8 mouse cellular contexts compared by ENCODE assay signal in genomic region chr9:36768156-36769047, GRCm38 (mm10). TPM values are rescaled to one million over a fixed set of nuclear protein-coding genes. Genes with fewer than 3 reads are reported as not detected.
A peak's percentile ranks its signal among the peaks of the same experiment; 100 is the strongest.
DNase-seq lines count a peak whose midpoint lies in the region; ATAC-seq lines count a peak whose summit lies in the region.

No protein-coding gene starts in this region.

- DNase-seq in left cerebral cortex, adult 18-20 months (ENCODE audit: low spot score in 2 of 2) = peak; percentile 30 to 43
- DNase-seq in left cerebral cortex, postnatal 25 days (ENCODE audit: low spot score in 2 of 2) = no peak
- DNase-seq in hindbrain, embryonic 14.5 days (ENCODE audit: low spot score) = peak; percentile 24
- peak; percentile 61 for DNase-seq in ovary, postnatal 36 days (ENCODE audit: low spot score)
- DNase-seq in urinary bladder, postnatal 25 days (ENCODE audit: low spot score) = peak; percentile 38

- H3K27me3 ChIP-seq in forebrain, embryonic 15.5 days = no peaks in the 10 kb centered on the region
- H3K27me3 ChIP-seq in hindbrain, embryonic 14.5 days (ENCODE audit: control insufficient read depth, insufficient read depth, low read length) = no peaks in the 10 kb centered on the region
- H3K27me3 ChIP-seq in liver, embryonic 15.5 days = no peaks in the 10 kb centered on the region

- ATAC-seq in forebrain, embryonic 15.5 days (replicated peaks) = peak; percentile 3
- ATAC-seq in hindbrain, embryonic 14.5 days (ENCODE audit: low FRiP score) = 0 out of 2 replicates have a peak, but pooled peaks have one; percentile 0
- ATAC-seq in liver, embryonic 15.5 days (ENCODE audit: insufficient read depth) = peak; percentile 37

- peak overlapping the region; percentile 90 for H3K27ac ChIP-seq in brown adipose tissue, adult 24 weeks (replicated peaks; ENCODE audit: low read depth, low read length)
- H3K27ac ChIP-seq in forebrain, embryonic 15.5 days (replicated peaks) = peak overlapping the region; percentile 80
- H3K27ac ChIP-seq in hindbrain, embryonic 14.5 days = peak overlapping the region; percentile 83
- H3K27ac ChIP-seq in liver, embryonic 15.5 days (replicated peaks) = peak overlapping the region; percentile 96

- intact Hi-C loops in left cerebral cortex, postnatal 25 days (cut with DNase I) = no loop called here

- peak overlapping the region; percentile 68 for H3K9ac ChIP-seq in forebrain, embryonic 15.5 days (replicated peaks)
- peak overlapping the region; percentile 73 for H3K9ac ChIP-seq in hindbrain, embryonic 14.5 days
- peak overlapping the region; percentile 81 for H3K9ac ChIP-seq in liver, embryonic 15.5 days

- H3K9me3 ChIP-seq in forebrain, embryonic 15.5 days = no peaks in the 10 kb centered on the region
- H3K9me3 ChIP-seq in hindbrain, embryonic 14.5 days (ENCODE audit: control insufficient read depth, low read length) = no peaks in the 10 kb centered on the region
- no peaks in the 10 kb centered on the region for H3K9me3 ChIP-seq in liver, embryonic 15.5 days (replicated peaks)

- WGBS in forebrain, embryonic 15.5 days = 14% methylated on average over 25 of the region's 25 CpGs
- 14% methylated on average over 25 of the region's 25 CpGs for WGBS in hindbrain, embryonic 14.5 days
- 4% methylated on average over 25 of the region's 25 CpGs for WGBS in liver, embryonic 15.5 days (ENCODE audit: insufficient replicate concordance)

- H3K4me3 ChIP-seq in brown adipose tissue, adult 24 weeks (ENCODE audit: insufficient read depth, low read depth, low read length) = peak overlapping the region; percentile 69
- peak overlapping the region; percentile 82 for H3K4me3 ChIP-seq in forebrain, embryonic 15.5 days
- H3K4me3 ChIP-seq in hindbrain, embryonic 14.5 days (replicated peaks; ENCODE audit: low read length) = peak overlapping the region; percentile 60
- H3K4me3 ChIP-seq in liver, embryonic 15.5 days (replicated peaks) = peak overlapping the region; percentile 100

- peaks cover 5% of the 10 kb centered on the region; the same call in 1 of the 2 replicates for H3K4me1 ChIP-seq in brown adipose tissue, adult 24 weeks (ENCODE audit: control insufficient read depth, insufficient read depth, insufficient read length, low read length)
- H3K4me1 ChIP-seq in forebrain, embryonic 15.5 days = peaks cover 23% of the 10 kb centered on the region
- H3K4me1 ChIP-seq in hindbrain, embryonic 14.5 days (replicated peaks; ENCODE audit: control insufficient read depth, insufficient read depth, low read length) = peaks cover 17% of the 10 kb centered on the region; the same call in 1 of the 2 replicates
- peaks cover 22% of the 10 kb centered on the region for H3K4me1 ChIP-seq in liver, embryonic 15.5 days (replicated peaks)

- H3K36me3 ChIP-seq in forebrain, embryonic 15.5 days = peaks cover 13% of the 10 kb centered on the region
- peaks cover 15% of the 10 kb centered on the region for H3K36me3 ChIP-seq in hindbrain, embryonic 14.5 days (replicated peaks; ENCODE audit: control insufficient read depth, insufficient read depth)
- peaks cover 14% of the 10 kb centered on the region for H3K36me3 ChIP-seq in liver, embryonic 15.5 days (replicated peaks)

- H3K4me2 ChIP-seq in forebrain, embryonic 15.5 days (replicated peaks) = peak overlapping the region; percentile 79
- peak overlapping the region; percentile 78 for H3K4me2 ChIP-seq in hindbrain, embryonic 14.5 days (replicated peaks)
- H3K4me2 ChIP-seq in liver, embryonic 15.5 days = peak overlapping the region; percentile 82

RNA-seq across cellular contexts. Expression of gene Stt3a, which starts 0.9 kb away (rescaled TPM):
- 10 to 100 TPM; 73.9 to 77.3 TPM for total RNA-seq in left cerebral cortex, adult 18-20 months (2021)
- total RNA-seq in left cerebral cortex, postnatal 25 days (2021) = 10 to 100 TPM; 73.8 to 75.8 TPM
- polyA plus RNA-seq in brown adipose tissue, adult 24 weeks (2012; ENCODE audit: insufficient read depth, insufficient read length, missing spikeins) = 58.3 and 83.2 TPM in 2 replicates
- 102 and 106 TPM in 2 replicates for polyA plus RNA-seq in forebrain, embryonic 15.5 days (2015; fragmentation: Nextera tagmentation; extraction: Ambion mirVana)
- polyA plus RNA-seq in hindbrain, embryonic 14.5 days (2014; fragmentation: Nextera tagmentation; extraction: Ambion mirVana) = 79.8 and 95.3 TPM in 2 replicates
- 173 and 182 TPM in 2 replicates for polyA plus RNA-seq in liver, embryonic 15.5 days (2015; fragmentation: Nextera tagmentation; extraction: Ambion mirVana)

RNA-seq across cellular contexts. Expression of gene Ei24, which starts 28.8 kb away (rescaled TPM):
- total RNA-seq in left cerebral cortex, adult 18-20 months (2021) = 100 to 1,000 TPM; 107 to 120 TPM
- 100 to 1,000 TPM; 108 to 118 TPM for total RNA-seq in left cerebral cortex, postnatal 25 days (2021)
- 81.5 and 85.9 TPM in 2 replicates for polyA plus RNA-seq in brown adipose tissue, adult 24 weeks (2012; ENCODE audit: insufficient read depth, insufficient read length, missing spikeins)
- polyA plus RNA-seq in forebrain, embryonic 15.5 days (2015; fragmentation: Nextera tagmentation; extraction: Ambion mirVana) = 117 and 126 TPM in 2 replicates
- polyA plus RNA-seq in hindbrain, embryonic 14.5 days (2014; fragmentation: Nextera tagmentation; extraction: Ambion mirVana) = 73.6 and 88.3 TPM in 2 replicates
- 25.2 and 27.1 TPM in 2 replicates for polyA plus RNA-seq in liver, embryonic 15.5 days (2015; fragmentation: Nextera tagmentation; extraction: Ambion mirVana)

RNA-seq across cellular contexts. Expression of gene Chek1, which starts 41.5 kb away (rescaled TPM):
- total RNA-seq in left cerebral cortex, adult 18-20 months (2021) = 1 to 10 TPM; 2.1 to 3.2 TPM
- 1 to 10 TPM; 2.1 to 2.4 TPM for total RNA-seq in left cerebral cortex, postnatal 25 days (2021)
- polyA plus RNA-seq in brown adipose tissue, adult 24 weeks (2012; ENCODE audit: insufficient read depth, insufficient read length, missing spikeins) = 2.8 TPM in 1 of 2 replicates, not detected in the other
- polyA plus RNA-seq in forebrain, embryonic 15.5 days (2015; fragmentation: Nextera tagmentation; extraction: Ambion mirVana) = 18.7 and 19.1 TPM in 2 replicates
- 8.8 and 9.2 TPM in 2 replicates for polyA plus RNA-seq in hindbrain, embryonic 14.5 days (2014; fragmentation: Nextera tagmentation; extraction: Ambion mirVana)
- 13.2 and 16.9 TPM in 2 replicates for polyA plus RNA-seq in liver, embryonic 15.5 days (2015; fragmentation: Nextera tagmentation; extraction: Ambion mirVana)

RNA-seq across cellular contexts. Expression of gene Fez1, which starts 53.3 kb away (rescaled TPM):
- total RNA-seq in left cerebral cortex, adult 18-20 months (2021) = 100 to 1,000 TPM; 260 to 266 TPM
- total RNA-seq in left cerebral cortex, postnatal 25 days (2021) = 100 to 1,000 TPM; 286 to 301 TPM
- 1.9 and 4.8 TPM in 2 replicates for polyA plus RNA-seq in brown adipose tissue, adult 24 weeks (2012; ENCODE audit: insufficient read depth, insufficient read length, missing spikeins)
- 671 and 696 TPM in 2 replicates for polyA plus RNA-seq in forebrain, embryonic 15.5 days (2015; fragmentation: Nextera tagmentation; extraction: Ambion mirVana)
- polyA plus RNA-seq in hindbrain, embryonic 14.5 days (2014; fragmentation: Nextera tagmentation; extraction: Ambion mirVana) = 549 and 551 TPM in 2 replicates
- polyA plus RNA-seq in liver, embryonic 15.5 days (2015; fragmentation: Nextera tagmentation; extraction: Ambion mirVana) = 0.55 and 0.92 TPM in 2 replicates

Comparison
In these comparisons a context has a peak if more than half of its experiments do, and no peak if none do; other contexts are left out.
1. DNase-seq: peak in left cerebral cortex, adult 18-20 months (2 of 2), hindbrain, embryonic 14.5 days (single experiment), ovary, postnatal 36 days (single experiment) and urinary bladder, postnatal 25 days (single experiment); none in left cerebral cortex, postnatal 25 days (0 of 2).
2. Peak in every context shown above with its lines, with median percentiles within 50 percentile points of each other: H3K27ac ChIP-seq, H3K4me3 ChIP-seq, ATAC-seq, H3K4me2 ChIP-seq and H3K9ac ChIP-seq.